Mouse (Mus musculus): Measurements from ENCODE around the gene Rsph14.
A peak's percentile ranks its signal among the peaks of the same experiment; 100 is the strongest.

The Rsph14 gene

DNA sequence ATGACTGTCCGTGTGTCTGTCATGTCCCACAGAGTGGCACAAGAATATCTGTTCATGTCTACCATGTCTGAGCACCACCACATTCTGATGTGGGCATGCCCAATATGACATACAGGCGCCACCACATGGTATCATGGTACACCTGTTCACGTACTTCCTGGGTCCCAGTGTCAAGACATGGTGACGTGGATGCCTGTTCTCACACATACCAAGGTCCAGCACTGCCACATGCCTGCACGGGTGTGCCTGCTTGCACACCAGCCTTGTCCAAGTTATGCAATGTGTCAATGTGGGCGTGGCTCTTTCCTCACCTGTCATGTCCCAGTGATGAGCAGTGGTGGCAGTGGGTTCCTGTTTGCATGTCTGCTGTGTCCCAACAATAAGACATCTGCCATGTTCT lies 99.9 kb downstream of the Rsph14 start:
- DNase-seq (ENCODE audit: low spot score): no peak

DNA sequence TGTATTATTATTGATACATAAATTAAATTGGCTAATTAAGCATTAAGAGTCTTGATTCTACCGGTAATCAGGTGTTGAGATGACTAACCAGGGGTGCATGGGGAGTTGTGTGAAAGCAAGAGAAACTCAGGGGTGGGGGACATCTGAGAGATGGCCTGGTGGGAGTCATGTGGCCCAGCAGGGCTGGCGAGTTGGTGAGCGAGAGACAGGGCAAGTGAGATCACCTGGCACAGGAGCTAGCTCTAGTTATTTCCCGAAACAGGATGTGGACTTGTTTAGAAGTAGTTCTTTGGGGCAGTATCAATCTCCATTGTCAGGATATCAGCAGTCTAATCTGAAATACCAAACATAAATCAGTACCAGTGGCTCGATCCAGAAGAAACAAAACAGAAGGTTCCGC lies 100.8 kb downstream of the Rsph14 start:
- no peak for DNase-seq (ENCODE audit: low spot score)

DNA sequence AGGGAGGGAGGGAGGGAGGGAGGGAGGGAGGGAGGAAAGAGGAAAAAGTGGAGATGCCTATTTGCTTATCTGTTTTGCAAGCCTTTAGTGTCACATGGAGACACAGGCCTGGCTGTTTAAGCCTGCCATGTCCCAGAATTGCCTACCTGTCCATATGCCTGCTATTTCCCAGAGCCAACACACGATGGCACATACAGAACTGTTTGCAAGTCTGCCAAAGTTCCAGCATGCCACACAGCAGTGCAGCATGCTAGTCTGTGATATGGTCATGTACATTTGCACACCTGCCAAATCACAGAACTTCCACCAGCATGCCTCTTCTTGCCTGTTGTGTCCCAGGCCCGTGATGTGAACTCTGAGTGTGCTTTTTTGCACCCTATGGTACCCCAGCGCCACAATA lies 101.8 kb downstream of the Rsph14 start:
- peak; percentile 35 for DNase-seq (ENCODE audit: low spot score)

DNA sequence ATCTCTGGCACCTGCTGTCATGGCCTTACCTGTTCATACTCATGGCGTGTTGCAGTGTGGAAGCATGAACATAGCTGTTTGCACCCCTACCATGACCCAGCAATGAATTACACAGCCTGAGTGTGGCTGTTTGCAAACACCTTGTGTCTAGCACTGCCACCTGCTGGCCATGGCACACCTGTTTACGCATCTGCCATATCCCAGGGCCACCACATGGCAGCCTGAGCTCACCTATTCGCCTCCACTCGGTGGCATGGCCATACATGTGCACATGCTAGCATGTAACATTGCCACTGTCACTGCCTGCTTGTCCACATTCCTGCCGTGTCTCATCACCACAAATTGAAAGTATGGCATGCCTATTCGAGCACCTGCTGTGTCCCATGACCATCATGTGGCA lies 102.8 kb downstream of the Rsph14 start:
- DNase-seq (ENCODE audit: low spot score): peak; percentile 67

DNA sequence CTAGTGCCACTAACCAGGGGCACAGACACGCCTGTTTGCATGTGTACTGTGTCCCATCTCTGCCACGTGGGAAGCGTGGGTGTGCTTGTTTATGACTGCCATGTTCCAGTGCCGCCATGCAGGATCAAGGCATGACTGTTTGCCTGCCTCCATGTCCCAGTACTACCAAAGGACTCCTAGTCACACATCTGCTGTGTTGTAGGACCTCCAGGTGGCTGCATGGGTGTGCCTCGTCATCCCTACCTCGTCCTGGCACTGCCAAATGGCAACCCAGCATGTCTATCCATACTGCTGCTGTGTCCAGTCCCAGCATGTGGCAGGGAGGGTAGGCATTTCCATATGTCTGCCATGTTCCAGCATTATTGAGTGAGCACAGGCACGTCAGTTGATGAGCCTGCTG lies 104.1 kb downstream of the Rsph14 start:
- no peak for DNase-seq (ENCODE audit: low spot score)

DNA sequence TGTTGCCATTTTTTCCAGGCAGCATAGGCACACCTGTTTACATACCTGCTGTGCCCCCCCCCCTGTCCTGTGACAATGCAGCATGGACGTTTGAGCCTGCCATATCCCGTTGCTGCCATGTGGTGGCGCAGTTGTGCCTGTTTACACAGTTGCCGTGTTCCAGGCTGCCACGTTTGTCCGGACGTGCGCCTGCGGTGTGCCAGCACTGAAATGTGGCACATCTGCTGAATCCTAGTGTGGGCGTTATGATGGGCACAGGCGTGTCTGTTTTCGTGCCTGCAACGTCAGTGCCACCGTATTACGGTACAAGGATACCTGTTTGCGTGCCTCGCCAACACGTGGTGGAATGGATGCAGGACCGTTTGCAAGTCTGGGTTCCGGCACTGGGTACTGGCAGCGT lies 107.1 kb downstream of the Rsph14 start:
- DNase-seq (ENCODE audit: low spot score): peak; percentile 31

DNA sequence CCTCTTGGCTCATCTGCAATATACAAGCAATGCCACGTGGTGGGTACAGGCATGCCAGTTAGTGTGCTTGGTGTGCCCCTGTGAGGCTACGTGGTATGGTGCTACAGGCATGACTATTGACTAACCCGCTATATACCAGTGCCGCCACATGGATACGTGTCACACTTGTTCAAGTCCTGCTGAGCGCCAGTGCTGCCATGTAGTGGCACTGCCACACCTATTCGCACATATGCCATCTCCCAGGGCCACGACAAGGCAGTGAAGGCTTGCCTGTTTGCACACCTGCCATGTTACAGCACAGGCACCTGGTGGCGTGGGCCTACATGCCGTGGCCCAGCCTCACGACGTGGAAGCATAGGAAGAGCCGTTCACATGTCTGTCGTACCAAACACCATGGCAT lies 108.1 kb downstream of the Rsph14 start:
- no peak for DNase-seq (ENCODE audit: low spot score)

DNA sequence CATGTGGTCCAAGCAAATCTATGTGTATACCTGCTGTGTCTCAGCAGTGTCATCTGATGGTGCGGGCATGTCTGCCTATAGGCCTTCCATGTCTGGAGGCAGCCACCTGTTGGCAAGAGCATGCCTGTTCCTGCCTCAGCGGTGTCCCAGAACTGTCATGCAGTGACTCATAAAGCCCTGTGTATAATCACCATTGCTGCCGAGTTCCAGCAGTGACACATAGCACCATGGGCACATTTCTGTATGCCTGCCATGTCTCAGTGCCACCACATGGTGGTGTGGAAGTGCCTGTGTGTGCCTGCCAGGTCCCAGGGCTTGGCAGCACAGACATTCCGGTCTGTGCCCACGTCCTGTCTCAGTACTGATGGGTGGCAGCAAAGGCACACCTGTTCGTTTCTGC lies 109.6 kb downstream of the Rsph14 start:
- peak; percentile 86 for DNase-seq (ENCODE audit: low spot score)

DNA sequence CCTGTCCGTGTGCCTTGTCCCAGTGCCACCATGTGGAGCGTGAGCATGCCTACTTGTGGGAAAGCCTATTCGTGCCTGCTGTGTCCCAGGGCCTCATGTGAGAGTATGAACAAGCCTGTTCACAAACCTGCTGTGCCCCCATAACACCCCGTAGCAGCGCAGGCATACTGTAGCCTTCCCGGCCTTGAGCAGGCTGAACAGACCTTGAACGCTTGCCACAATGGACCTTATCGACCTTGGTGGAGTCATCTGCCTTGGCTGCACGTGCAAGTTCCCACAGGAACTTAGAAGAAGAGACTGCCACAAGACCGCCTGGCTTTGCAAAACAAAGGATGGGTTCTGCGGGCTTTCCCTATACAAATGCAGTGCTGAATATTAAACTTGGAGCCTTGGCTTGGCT lies 110.8 kb downstream of the Rsph14 start:
- no peak for DNase-seq (ENCODE audit: low spot score)

DNA sequence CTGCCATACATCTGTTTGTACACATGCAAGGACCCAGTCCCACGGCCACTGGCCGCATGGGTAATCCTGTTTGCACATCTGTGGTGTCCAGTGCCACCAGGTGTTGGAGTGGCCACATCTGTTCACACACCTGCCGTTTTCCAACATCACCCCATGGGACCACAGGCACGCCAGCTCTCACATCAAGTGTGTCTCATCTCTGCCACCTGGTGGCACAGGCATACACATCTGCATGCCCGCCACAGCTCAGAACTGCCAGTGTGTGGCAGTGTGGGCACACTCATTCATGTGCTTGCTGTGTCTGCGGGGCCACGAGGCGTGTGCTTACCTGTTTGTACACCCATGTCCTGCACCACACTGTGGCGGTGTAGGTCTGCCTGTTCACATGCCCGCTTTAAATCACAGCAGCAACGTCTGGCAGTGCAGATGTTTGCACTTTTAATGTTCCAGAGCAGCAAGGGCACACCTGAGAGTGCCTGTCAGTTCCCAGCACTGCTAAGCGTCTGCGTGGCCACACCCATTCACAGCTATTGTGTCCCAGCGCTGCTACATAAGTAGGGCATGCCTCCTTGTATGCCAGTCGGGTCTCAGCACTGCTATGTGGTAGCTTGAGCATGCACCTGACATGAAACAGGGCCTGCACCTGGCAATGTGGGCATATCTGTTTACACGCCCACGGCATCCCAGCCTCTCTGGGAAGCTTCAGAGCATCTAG lies 111.4 kb downstream of the Rsph14 start:
- peak; percentile 91 for DNase-seq (ENCODE audit: low spot score)

DNA sequence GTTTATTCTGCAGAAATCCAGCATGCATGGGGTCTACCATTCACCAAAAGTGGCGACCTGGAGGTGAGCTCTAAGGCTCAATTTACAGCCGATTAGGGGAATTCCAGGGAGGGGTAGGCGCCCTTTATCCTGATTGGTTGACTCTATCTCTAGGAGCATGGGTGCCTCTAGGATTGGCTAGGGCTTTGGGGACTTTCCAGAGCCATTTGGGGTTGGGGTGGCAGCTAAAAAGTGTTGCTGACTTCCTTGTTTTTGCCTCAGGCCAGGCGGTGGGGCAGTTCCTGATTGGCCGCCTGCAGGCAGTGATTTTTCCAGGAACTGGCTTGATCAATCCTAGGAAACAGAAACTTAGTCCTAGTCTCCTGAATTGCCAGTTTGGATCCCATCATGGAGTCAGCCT lies 113.1 kb downstream of the Rsph14 start:
- DNase-seq (ENCODE audit: low spot score): no peak

DNA sequence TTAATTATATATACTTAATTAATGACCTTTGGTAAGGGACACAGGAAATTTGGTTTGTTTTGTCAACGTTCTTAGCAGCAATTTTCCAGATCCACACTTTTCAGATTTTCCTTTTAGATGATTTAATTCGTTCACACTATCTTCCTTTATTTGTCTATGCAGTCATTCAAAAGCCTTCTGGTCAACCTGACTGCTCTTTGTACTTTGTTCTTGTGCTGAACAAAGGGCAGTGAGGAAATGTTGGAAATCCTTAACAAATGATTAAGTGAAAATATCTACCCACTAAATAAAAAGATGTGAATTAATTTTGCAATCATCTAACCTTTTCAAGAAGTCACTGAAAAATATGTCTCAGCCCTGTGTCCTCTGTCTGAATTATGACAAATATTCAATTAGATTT lies 124.0 kb downstream of the Rsph14 start:
- DNase-seq (ENCODE audit: low spot score): no peak

Data from MN1 (cell line).